Mouse (Mus musculus) liver, embryonic 11.5 days (tissue): Measurements from ENCODE around the gene Zg16. TPM values are rescaled to one million over a fixed set of nuclear protein-coding genes. Genes with fewer than 3 reads are reported as not detected.
A peak's percentile ranks its signal among the peaks of the same experiment; 100 is the strongest.
"Not testable (repeated sequence)": the region's sequence is repeated elsewhere in the genome, so short reads cannot be mapped to it uniquely, and the experiment has no call there.

ENCODE experiments used
- ATAC-seq: fragments of 200-750 bp; cut with Nextera tagmentation; replicated peaks from 2 replicates; pipeline ENCODE4 v1.8.0; 2017; ENCODE audit warnings: moderate number of reproducible peaks, mild to moderate bottlenecking, moderate TSS enrichment, moderate library complexity; ENCODE audit not compliant: low FRiP score
- DNase-seq: peaks from one replicate; pipeline ENCODE4 v3.0.0-alpha.2; 2017; ENCODE audit warnings: low spot score
- H3K27ac ChIP-seq: fragments of 300-500 bp; sonication (generic); 2 replicates; pipeline ENCODE4 v1.5.1; 2014; ENCODE audit warnings: mild to moderate bottlenecking, low read depth, low read length, control low read depth
- H3K27me3 ChIP-seq: fragments of 300-500 bp; sonication (generic); replicated peaks from 2 replicates; pipeline ENCODE4 v1.6.1; 2014; ENCODE audit warnings: low read length, mixed read lengths; ENCODE audit not compliant: control insufficient read depth, insufficient read depth
- H3K36me3 ChIP-seq: fragments of 300-500 bp; sonication (generic); 2 replicates; pipeline ENCODE4 v1.6.1; 2014; ENCODE audit warnings: mild to moderate bottlenecking, low read length, moderate library complexity, mixed read lengths; ENCODE audit not compliant: control insufficient read depth, insufficient read depth
- H3K4me1 ChIP-seq: fragments of 300-500 bp; sonication (generic); replicated peaks from 2 replicates; pipeline ENCODE4 v1.6.1; 2014; ENCODE audit warnings: low read length, mixed read lengths; ENCODE audit not compliant: control insufficient read depth, insufficient read depth
- H3K4me2 ChIP-seq: fragments of 300-500 bp; sonication (generic); 2 replicates; pipeline ENCODE4 v1.6.1; 2014; ENCODE audit warnings: mild to moderate bottlenecking, control low read depth, moderate library complexity
- H3K4me3 ChIP-seq: fragments of 300-500 bp; sonication (generic); 2 replicates; pipeline ENCODE4 v1.5.1; 2014; ENCODE audit warnings: low read depth, low read length, control low read depth
- H3K9ac ChIP-seq: fragments of 300-500 bp; sonication (generic); 2 replicates; pipeline ENCODE4 v1.6.1; 2014; ENCODE audit warnings: low read depth, low read length, control low read depth
- H3K9me3 ChIP-seq: fragments of 300-500 bp; sonication (generic); 2 replicates; pipeline ENCODE4 v1.6.1; 2016; ENCODE audit warnings: low read length, inconsistent platforms, mixed read lengths; ENCODE audit not compliant: control insufficient read depth
- WGBS: fragments of 180-500 bp; shearing (Covaris S2); extraction: QIAGEN DNeasy Blood & Tissue Kit; methylation state at CpG from one replicate; pipeline ENCODE4 v1.1.7; 2014; 5-methylcytosine and 5-hydroxymethylcytosine counted together
- polyA plus RNA-seq: library from polyadenylated mRNA; unstranded; fragments of >200 nt; fragmentation: Nextera tagmentation; extraction: Ambion mirVana; gene quantifications from 2 replicates; pipeline ENCODE4 v1.2.1, GENCODE M21; 2014

Zg16 gene
- polyA plus RNA-seq, 1 experiment from 2014 or later = not detected

DNA sequence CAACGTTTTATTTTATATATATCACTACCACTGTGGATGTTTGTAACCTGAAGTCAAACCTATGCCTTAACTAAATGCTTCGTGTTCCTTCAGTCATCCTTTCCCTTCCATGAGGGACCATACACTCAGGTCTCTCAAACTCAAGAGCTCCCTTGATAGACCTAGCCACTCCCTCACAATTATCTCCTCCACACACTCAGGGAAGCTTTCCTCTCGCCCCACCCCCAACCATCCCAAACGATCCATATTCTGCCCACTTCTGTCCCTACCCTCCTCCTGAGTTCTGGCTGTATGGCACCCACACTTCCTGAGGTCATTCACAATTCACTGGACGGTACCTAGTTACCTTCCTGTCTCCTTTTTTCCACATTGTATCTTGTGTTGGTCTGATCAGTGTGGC is 11.4 kb upstream of the Zg16 start:
- Histone ChIP-seq H3K36me3 (no peaks in the 10 kb centered on the region), H3K4me1 (no peaks in the 10 kb centered on the region; the same call in 1 of the 2 replicates), H3K4me2 (no peak overlapping the region), H3K4me3 (no peak overlapping the region), H3K27ac (no peak overlapping the region), H3K9ac (no peak overlapping the region), H3K27me3 (no peaks in the 10 kb centered on the region), H3K9me3 (no peaks in the 10 kb centered on the region)
- 75% methylated on average over 5 of the region's 5 CpGs for WGBS
- ATAC-seq = no peak
- no peak for DNase-seq

DNA sequence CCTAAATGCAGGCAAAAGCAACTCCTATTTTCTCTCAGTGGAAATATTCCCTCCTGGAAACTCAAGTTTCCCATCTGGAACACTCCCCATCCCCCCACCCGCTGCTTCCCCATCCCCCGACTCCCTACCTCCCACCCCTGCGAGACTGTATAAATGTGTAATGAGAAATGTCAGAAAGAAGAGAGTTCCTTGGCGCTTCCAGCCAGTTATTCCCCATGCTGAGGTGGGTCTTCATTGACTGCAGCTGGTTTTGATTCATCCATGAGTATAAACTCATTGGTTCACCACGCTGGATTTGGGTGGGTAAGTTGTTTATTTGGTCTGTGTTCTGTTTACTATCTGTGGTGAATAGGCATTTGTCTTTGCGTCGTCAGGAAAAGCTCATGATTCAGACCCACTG is 9.3 kb upstream of the Zg16 start:
- Histone ChIP-seq H3K4me1 (peaks cover 16% of the 10 kb centered on the region), H3K4me2 (no peak overlapping the region), H3K9ac (no peak overlapping the region), H3K4me3 (no peak overlapping the region), H3K36me3 (peaks cover 3% of the 10 kb centered on the region; the same call in 1 of the 2 replicates), H3K27me3 (no peaks in the 10 kb centered on the region), H3K9me3 (no peaks in the 10 kb centered on the region), H3K27ac (no peak overlapping the region)
- WGBS = 75% methylated on average over 7 of the region's 7 CpGs
- no peak for DNase-seq
- ATAC-seq = no peak

DNA sequence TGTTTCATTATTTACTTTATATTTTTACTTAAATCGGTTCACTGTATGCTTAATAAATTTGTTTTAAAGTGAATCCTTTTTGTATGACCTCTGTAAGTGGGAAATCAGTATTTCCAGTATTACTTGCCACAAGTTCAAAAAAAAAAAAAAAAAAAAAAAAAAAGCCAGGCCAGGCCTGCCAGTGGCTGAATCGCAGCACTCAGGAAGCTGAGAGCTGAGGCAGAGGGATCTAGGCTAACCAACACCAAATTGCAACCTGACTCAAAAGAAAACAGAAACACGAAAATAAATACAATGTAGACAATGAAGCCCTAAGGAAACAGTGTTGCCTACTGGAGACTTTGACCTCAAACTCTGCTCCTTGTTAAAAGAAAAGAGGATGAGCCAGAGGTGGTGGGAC is 6.8 kb upstream of the Zg16 start:
- Histone ChIP-seq H3K9me3 (no peaks in the 10 kb centered on the region), H3K27me3 (no peaks in the 10 kb centered on the region), H3K36me3 (peaks cover 3% of the 10 kb centered on the region; the same call in 1 of the 2 replicates), H3K27ac (no peak overlapping the region), H3K4me2 (no peak overlapping the region), H3K4me3 (no peak overlapping the region), H3K9ac (no peak overlapping the region; the same call in 1 of the 2 replicates), H3K4me1 (peaks cover 37% of the 10 kb centered on the region)
- ATAC-seq (no peak), DNase-seq (no peak)
- WGBS = 76% methylated on average over 3 of the region's 3 CpGs

- peak; percentile 78 for DNase-seq
- Histone ChIP-seq H3K4me1 (peaks cover 40% of the 10 kb centered on the region), H3K9me3 (no peaks in the 10 kb centered on the region), H3K36me3 (peaks cover 3% of the 10 kb centered on the region; the same call in 1 of the 2 replicates), H3K4me3 (peak within 1 kb of the TSS; percentile 46), H3K9ac (peak within 1 kb of the TSS; percentile 70), H3K27ac (peak within 1 kb of the TSS; percentile 95), H3K4me2 (peak within 1 kb of the TSS; percentile 67), H3K27me3 (no peaks in the 10 kb centered on the region)
- ATAC-seq = peak; percentile 85
- 29% methylated on average over 16 of the region's 16 CpGs for WGBS
These were observed 4.2 kb upstream of the Zg16 start, which contains the start of gene AI467606 for GRCm38 (mm10) chr7:127091114-127091896. TSS of gene AI467606 (plus strand) at chr7:127091359.

GRCm38 (mm10) chr7:127090154-127091113 is 3.3 kb upstream of the Zg16 start:
- peak overlapping the region; percentile 46 for H3K4me3 ChIP-seq
- DNase-seq (no peak), ATAC-seq (peak; percentile 2)
- peak overlapping the region; percentile 95 for H3K27ac ChIP-seq
- H3K9ac ChIP-seq = peak overlapping the region; percentile 70
- peaks cover 43% of the 10 kb centered on the region for H3K4me1 ChIP-seq
- no peaks in the 10 kb centered on the region for H3K27me3 ChIP-seq
- H3K36me3 ChIP-seq = peaks cover 3% of the 10 kb centered on the region; the same call in 1 of the 2 replicates
- H3K9me3 ChIP-seq = no peaks in the 10 kb centered on the region
- WGBS = 50% methylated on average over 20 of the region's 20 CpGs
- H3K4me2 ChIP-seq = peak overlapping the region; percentile 67

DNA sequence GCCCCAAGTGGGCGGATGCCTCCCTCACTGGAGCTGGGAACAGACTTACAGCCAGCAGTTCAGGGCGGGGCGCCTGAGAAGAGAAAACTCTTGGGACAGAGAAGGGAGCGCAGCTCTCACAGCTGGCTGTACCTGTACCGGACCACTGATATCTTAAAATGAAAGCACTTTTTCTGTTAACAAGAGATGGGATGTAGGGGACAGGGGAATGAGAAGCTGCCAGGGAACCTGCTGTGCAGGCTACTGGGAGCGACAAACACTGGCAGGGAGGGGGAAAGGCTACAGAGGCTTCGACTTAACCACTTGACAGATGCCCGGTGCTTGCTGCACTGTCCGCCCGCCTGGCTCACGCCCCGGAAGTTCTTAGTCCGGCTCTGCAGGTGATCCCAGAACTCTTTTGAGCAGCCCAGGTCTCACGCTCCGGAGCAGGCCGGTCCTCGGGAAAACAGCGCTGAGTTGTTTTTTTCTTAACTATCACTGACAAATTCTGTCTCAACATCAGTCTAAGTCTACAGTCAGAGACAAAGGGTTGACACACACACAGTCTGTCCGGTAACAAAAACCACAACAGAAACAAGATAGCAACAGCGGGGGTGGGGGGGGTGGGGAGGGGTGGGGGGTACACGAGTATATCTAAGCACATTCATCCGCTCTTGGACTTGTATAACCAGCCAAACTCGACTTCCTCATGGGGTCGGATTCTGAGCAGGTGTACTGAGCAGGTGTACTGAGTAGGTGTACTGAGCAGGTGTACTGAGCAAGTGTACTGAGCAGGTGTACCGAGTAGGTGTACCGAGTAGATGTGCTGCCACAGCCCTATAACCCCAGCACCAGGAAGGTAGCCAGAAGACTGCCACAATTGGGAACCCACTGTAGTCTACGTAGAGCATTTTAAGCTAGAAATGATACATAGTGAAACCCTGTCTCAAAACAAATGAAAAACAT is 2.0 kb upstream of the Zg16 start:
- no peaks in the 10 kb centered on the region for H3K9me3 ChIP-seq
- 15% methylated on average over 27 of the region's 27 CpGs for WGBS
- H3K9ac ChIP-seq = peak overlapping the region; percentile 68
- H3K36me3 ChIP-seq = peaks cover 3% of the 10 kb centered on the region; the same call in 1 of the 2 replicates
- H3K4me1 ChIP-seq = peaks cover 44% of the 10 kb centered on the region
- peak overlapping the region; percentile 79 for H3K4me2 ChIP-seq
- H3K27ac ChIP-seq = peak overlapping the region; percentile 90
- peak overlapping the region; percentile 33; the same call in 1 of the 2 replicates for H3K4me3 ChIP-seq
- no peak for ATAC-seq
- no peaks in the 10 kb centered on the region for H3K27me3 ChIP-seq
- peak; percentile 54 for DNase-seq

DNA sequence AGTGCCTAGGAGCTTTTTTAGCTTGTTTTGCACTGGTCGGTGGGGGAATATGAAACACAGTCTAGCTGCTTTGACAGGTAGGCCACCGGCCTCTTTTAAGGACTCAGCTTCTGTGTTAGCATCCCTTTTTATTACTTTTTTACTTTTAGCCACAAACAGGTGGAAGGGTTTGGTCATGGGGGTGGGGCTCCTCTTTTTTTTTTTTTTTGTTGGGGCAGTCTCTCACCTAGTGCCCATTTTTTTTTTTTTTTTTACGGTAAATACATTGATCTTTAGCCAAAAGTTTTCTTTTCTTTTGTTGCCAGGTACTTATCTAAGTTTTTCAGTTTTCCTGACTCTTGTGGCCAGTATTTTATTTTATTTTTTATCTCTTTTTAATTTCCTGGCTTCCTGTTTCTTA is 955 bp upstream of the Zg16 start:
- ATAC-seq (no peak), DNase-seq (no peak)
- H3K27me3 ChIP-seq = no peaks in the 10 kb centered on the region
- no peak overlapping the region for H3K9ac ChIP-seq
- H3K4me1 ChIP-seq = peaks cover 42% of the 10 kb centered on the region
- no peak overlapping the region for H3K4me2 ChIP-seq
- 68% methylated on average over 3 of the region's 3 CpGs for WGBS
- peak overlapping the region; percentile 62 for H3K27ac ChIP-seq
- H3K36me3 ChIP-seq = peaks cover 3% of the 10 kb centered on the region; the same call in 1 of the 2 replicates
- no peak overlapping the region for H3K4me3 ChIP-seq
- no peaks in the 10 kb centered on the region for H3K9me3 ChIP-seq

DNA sequence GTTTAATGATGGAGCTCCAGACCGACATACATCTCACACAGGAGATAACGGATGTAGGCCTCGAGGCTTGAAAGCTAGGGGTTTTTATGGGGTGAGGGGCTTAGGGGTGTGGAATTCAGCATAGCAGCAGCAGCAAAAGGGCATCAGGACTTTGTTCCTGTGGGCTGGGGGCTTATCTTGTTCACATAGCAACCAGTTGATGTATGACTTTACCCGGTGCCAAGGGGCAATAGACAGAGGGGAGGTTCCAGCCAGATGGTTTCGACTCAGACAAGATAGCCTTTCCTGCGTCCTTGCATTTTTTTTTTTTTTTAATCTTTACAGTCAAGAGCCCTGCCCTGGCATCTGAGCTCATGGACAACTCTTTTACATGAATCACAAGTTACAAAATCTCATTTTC is 1.4 kb downstream of the Zg16 start:
- not testable (repeated sequence) for H3K9ac ChIP-seq, DNase-seq, H3K9me3 ChIP-seq, H3K36me3 ChIP-seq, H3K4me3 ChIP-seq, H3K27me3 ChIP-seq, H3K4me2 ChIP-seq
- 32% methylated on average over 6 of the region's 6 CpGs for WGBS
- H3K4me1 ChIP-seq = peaks cover 29% of the 10 kb centered on the region
- peak overlapping the region; percentile 38 for H3K27ac ChIP-seq
- ATAC-seq = peak; percentile 48; the same call in 1 of the 2 replicates
